Mouse (Mus musculus) monocyte, adult 2 months (primary cell): ENCODE data around the gene Pla2g7.
A peak's percentile ranks its signal among the peaks of the same experiment; 100 is the strongest.

Experiments
- DNase-seq, 2 experiments: peaks; one replicate each; pipeline ENCODE4 v3.0.0; 2022; ENCODE audit warnings: low spot score in 2 of 2, low read depth in 1 of 2

The Pla2g7 gene

GRCm38 (mm10) chr17:43580456-43580855 is 12.6 kb downstream of the Pla2g7 start:
- no peak for DNase-seq

- DNase-seq, result no peak
Observed at GRCm38 (mm10) chr17:43581012-43581467, 13.1 kb downstream of the Pla2g7 start.

- DNase-seq, result no peak
Observed at GRCm38 (mm10) chr17:43584771-43585170, 16.9 kb downstream of the Pla2g7 start.

- no peak for DNase-seq
Observed at GRCm38 (mm10) chr17:43587278-43587677, 19.4 kb downstream of the Pla2g7 start.

GRCm38 (mm10) chr17:43589750-43590149 is 21.9 kb downstream of the Pla2g7 start:
- DNase-seq, result peak in 1 of 2 experiments; percentile 27

- DNase-seq, result no peak
Observed at GRCm38 (mm10) chr17:43590531-43590930, 22.6 kb downstream of the Pla2g7 start.

GRCm38 (mm10) chr17:43592296-43593291 is 24.7 kb downstream of the Pla2g7 start:
- no peak for DNase-seq

GRCm38 (mm10) chr17:43597742-43598141 is 29.8 kb downstream of the Pla2g7 start:
- no peak for DNase-seq

GRCm38 (mm10) chr17:43598706-43599105 is 30.8 kb downstream of the Pla2g7 start:
- DNase-seq, result no peak

- peak; percentile 63 to 79 for DNase-seq
Observed at GRCm38 (mm10) chr17:43606704-43607103, 38.8 kb downstream of the Pla2g7 start.

- DNase-seq, result peak in 1 of 2 experiments; percentile 16
Observed at GRCm38 (mm10) chr17:43611586-43611985, 43.7 kb downstream of the Pla2g7 start.

GRCm38 (mm10) chr17:43612221-43612620 is 44.3 kb downstream of the Pla2g7 start:
- no peak for DNase-seq

GRCm38 (mm10) chr17:43619156-43619555 is 51.3 kb downstream of the Pla2g7 start:
- DNase-seq, result no peak

- DNase-seq, result no peak
Observed at GRCm38 (mm10) chr17:43622076-43622475, 54.2 kb downstream of the Pla2g7 start.

GRCm38 (mm10) chr17:43628246-43628645 is 60.3 kb downstream of the Pla2g7 start:
- no peak for DNase-seq

GRCm38 (mm10) chr17:43629026-43629495 is 61.2 kb downstream of the Pla2g7 start:
- DNase-seq, result no peak

- DNase-seq, result no peak
Observed at GRCm38 (mm10) chr17:43629496-43630426, 61.9 kb downstream of the Pla2g7 start, which contains the start of gene Tdrd6. Gene Tdrd6 (minus strand): TSS chr17:43630299.

- DNase-seq, result no peak
Observed at GRCm38 (mm10) chr17:43630427-43630760, 62.5 kb downstream of the Pla2g7 start.

- no peak for DNase-seq
Observed at GRCm38 (mm10) chr17:43637146-43637545, 69.2 kb downstream of the Pla2g7 start.

GRCm38 (mm10) chr17:43640825-43641224 is 72.9 kb downstream of the Pla2g7 start:
- DNase-seq, result no peak

- DNase-seq, result no peak
Observed at GRCm38 (mm10) chr17:43643191-43643590, 75.3 kb downstream of the Pla2g7 start.
